ENCODE assay signal across 8 mouse cellular contexts in the genomic region with DNA sequence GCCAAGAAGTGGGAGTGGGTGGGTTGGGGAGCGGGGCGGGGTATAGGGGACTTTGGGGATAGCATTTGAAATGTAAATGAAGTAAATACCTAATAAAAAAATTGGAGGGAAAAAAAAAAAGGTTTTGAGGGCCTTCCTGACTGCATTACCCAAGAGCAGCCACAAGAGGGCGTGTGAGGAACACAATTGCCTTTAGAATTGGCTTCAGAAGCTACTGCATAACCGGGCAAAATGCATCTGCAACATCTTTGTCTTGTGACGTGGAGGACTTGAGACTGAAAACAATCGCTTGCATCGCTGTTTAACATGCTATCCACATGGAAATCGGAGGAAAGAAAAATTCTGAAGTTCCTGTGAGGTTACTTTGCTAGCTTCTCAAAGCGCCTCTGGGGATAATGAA.
DNase-seq lines count a peak whose midpoint lies in the region; ATAC-seq and TF ChIP-seq lines count a peak whose summit lies in the region.

No protein-coding gene starts in this region.

- peak; percentile 85 for TF ChIP-seq CTCF in cortical plate, adult 2 months (IDR thresholded peaks at IDR 0.05; ENCODE audit: extremely low read depth, insufficient read depth, low read length)

- H3K27me3 ChIP-seq in hindbrain, embryonic 11.5 days (ENCODE audit: control insufficient read depth, insufficient read depth, low read length), result no peaks in the 10 kb centered on the region
- H3K27me3 ChIP-seq in midbrain, embryonic 13.5 days, result no peaks in the 10 kb centered on the region

- TF ChIP-seq POLR2A in cortical plate, adult 2 months (IDR thresholded peaks at IDR 0.05; ENCODE audit: extremely low read depth, insufficient read depth, low read length), result no peak

- DNase-seq in CD4-positive, CD25-positive, alpha-beta regulatory T cell, adult 2 months (ENCODE audit: low read depth, low spot score), result peak; percentile 1
- DNase-seq in Muller cell, postnatal 12 days (ENCODE audit: inconsistent ontology term), result peak; percentile 47
- DNase-seq in hindbrain, embryonic 11.5 days (ENCODE audit: low spot score), result peak; percentile 85
- peak; percentile 39 for DNase-seq in left cerebral cortex, adult 11 months (ENCODE audit: low spot score)
- peak; percentile 21 for DNase-seq in yolk sac, embryonic 10.5 days (ENCODE audit: low spot score)

- H3K9me3 ChIP-seq in hindbrain, embryonic 11.5 days (ENCODE audit: control insufficient read depth, low read length), result no peaks in the 10 kb centered on the region
- no peaks in the 10 kb centered on the region for H3K9me3 ChIP-seq in midbrain, embryonic 13.5 days

- H3K36me3 ChIP-seq in hindbrain, embryonic 11.5 days (ENCODE audit: control insufficient read depth, insufficient read depth, low read length), result no peaks in the 10 kb centered on the region
- no peaks in the 10 kb centered on the region for H3K36me3 ChIP-seq in midbrain, embryonic 13.5 days

- 17% methylated on average over 9 of the region's 9 CpGs for WGBS in hindbrain, embryonic 11.5 days
- 11% methylated on average over 9 of the region's 9 CpGs for WGBS in midbrain, embryonic 13.5 days

- ATAC-seq in CD4-positive, CD25-positive, alpha-beta regulatory T cell, adult 4 months, result no peak
- ATAC-seq in hindbrain, embryonic 11.5 days (ENCODE audit: low FRiP score), result peak; percentile 74
- ATAC-seq in midbrain, embryonic 13.5 days, result peak; percentile 88

- H3K4me1 ChIP-seq in cortical plate, adult 2 months (ENCODE audit: control insufficient read depth, insufficient read depth, low read length), result no peaks in the 10 kb centered on the region
- H3K4me1 ChIP-seq in hindbrain, embryonic 11.5 days (replicated peaks; ENCODE audit: control insufficient read depth, insufficient read depth, low read length), result no peaks in the 10 kb centered on the region
- no peaks in the 10 kb centered on the region for H3K4me1 ChIP-seq in midbrain, embryonic 13.5 days (replicated peaks)

- peak overlapping the region; percentile 23; the same call in 1 of the 2 replicates for H3K9ac ChIP-seq in hindbrain, embryonic 11.5 days (ENCODE audit: low read depth, low read length)
- H3K9ac ChIP-seq in midbrain, embryonic 13.5 days (replicated peaks), result no peak overlapping the region

- H3K4me2 ChIP-seq in hindbrain, embryonic 11.5 days (replicated peaks; ENCODE audit: low read depth, low read length), result no peak overlapping the region
- H3K4me2 ChIP-seq in midbrain, embryonic 13.5 days (replicated peaks), result peak overlapping the region; percentile 39

- 0 out of 2 replicates have a peak overlapping the region, but pooled peaks have one; percentile 1 for H3K4me3 ChIP-seq in cortical plate, adult 2 months (ENCODE audit: insufficient read depth, low read length)
- no peak overlapping the region for H3K4me3 ChIP-seq in hindbrain, embryonic 11.5 days (ENCODE audit: low read depth, low read length)
- H3K4me3 ChIP-seq in midbrain, embryonic 13.5 days (replicated peaks), result 0 out of 2 replicates have a peak overlapping the region, but pooled peaks have one; percentile 10

- no peak overlapping the region for H3K27ac ChIP-seq in cortical plate, adult 2 months (ENCODE audit: insufficient read depth, low read length)
- no peak overlapping the region for H3K27ac ChIP-seq in hindbrain, embryonic 11.5 days (ENCODE audit: low read depth, low read length)
- peak overlapping the region; percentile 25; the same call in 1 of the 2 replicates for H3K27ac ChIP-seq in midbrain, embryonic 13.5 days

Comparison
In these comparisons a context has a peak if more than half of its experiments do, and no peak if none do; other contexts are left out.
1. DNase-seq: peak in every context shown above with its lines; median percentile 85 in hindbrain, embryonic 11.5 days; 47 in Muller cell, postnatal 12 days; 39 in left cerebral cortex, adult 11 months; 21 in yolk sac, embryonic 10.5 days; 1 in CD4-positive, CD25-positive, alpha-beta regulatory T cell, adult 2 months.